Mouse (Mus musculus) CH12.LX (cell line): Measurements from ENCODE around the gene Sgpl1. TPM values are rescaled to one million over a fixed set of nuclear protein-coding genes. Genes with fewer than 3 reads are reported as not detected.

Source experiments
- DNase-seq: peaks from one replicate; pipeline ENCODE4 v3.0.0-alpha.2; 2013; ENCODE audit errors: extremely low read depth
- H3K27ac ChIP-seq: 2 replicates; pipeline ENCODE4 v1.5.1; 2012; ENCODE audit warnings: low read depth, mild to moderate bottlenecking, control low read depth, moderate library complexity; ENCODE audit not compliant: insufficient read depth
- H3K27me3 ChIP-seq: replicated peaks from 2 replicates; pipeline ENCODE3; 2012; ENCODE audit warnings: inconsistent platforms
- H3K36me3 ChIP-seq, 2 experiments: replicated peaks in 1 of 2; 2 replicates each; pipeline versions ENCODE3 to v1.6.1; 2012; ENCODE audit warnings: inconsistent platforms in 1 of 2, low read length in 1 of 2, mild to moderate bottlenecking in 1 of 2, mixed read lengths in 1 of 2, moderate library complexity in 1 of 2; ENCODE audit not compliant: control insufficient read depth in 1 of 2, insufficient read depth in 1 of 2
- H3K4me1 ChIP-seq, 2 experiments: 2 replicates each; pipeline ENCODE4 v1.6.1; 2012; ENCODE audit warnings: inconsistent platforms in 1 of 2, moderate library complexity in 1 of 2; ENCODE audit not compliant: insufficient read depth in 2 of 2, control insufficient read depth in 1 of 2
- H3K4me2 ChIP-seq: 2 replicates; pipeline ENCODE4 v1.6.1; 2012; ENCODE audit warnings: low read depth, mild to moderate bottlenecking, control low read depth; ENCODE audit not compliant: poor library complexity, insufficient read depth, severe bottlenecking
- H3K4me3 ChIP-seq, 3 experiments: fragments of 150-350 bp in 1 of 3; sonication (generic) in 1 of 3; replicated peaks in 1 of 3; 2 replicates each; pipeline versions ENCODE3 to v1.5.1; 2011 to 2012; ENCODE audit warnings: low read depth in 2 of 3, low read length in 2 of 3, mild to moderate bottlenecking in 2 of 3, moderate library complexity in 2 of 3, control low read depth in 1 of 3, improper control_type of control experiment in 1 of 3, inconsistent platforms in 1 of 3, mixed read lengths in 1 of 3; ENCODE audit not compliant: poor library complexity in 1 of 3
- H3K79me2 ChIP-seq: replicated peaks from 2 replicates; pipeline ENCODE4 v1.6.1; 2012; ENCODE audit warnings: mild to moderate bottlenecking, moderate library complexity; ENCODE audit not compliant: control insufficient read depth, poor library complexity, insufficient read depth, severe bottlenecking; ENCODE audit errors: extremely low read depth
- H3K9ac ChIP-seq: 2 replicates; pipeline ENCODE4 v1.6.1; 2012; ENCODE audit warnings: low read depth, mild to moderate bottlenecking, control low read depth, moderate library complexity; ENCODE audit not compliant: insufficient read depth
- H3K9me3 ChIP-seq: replicated peaks from 2 replicates; pipeline ENCODE3; 2012; ENCODE audit warnings: low read length, inconsistent platforms, mixed read lengths
- BHLHE40 ChIP-seq: IDR thresholded peaks from 2 replicates; pipeline ENCODE4 v1.6.1; 2011; ENCODE audit warnings: mild to moderate bottlenecking, low read depth, low read length, improper control_type of control experiment
- CTCF ChIP-seq, 2 experiments: IDR thresholded peaks in 1 of 2; conservative IDR thresholded peaks in 1 of 2; 2 replicates each; pipeline ENCODE4 v1.5.1; 2011 to 2012; ENCODE audit warnings: low read depth in 2 of 2, low read length in 2 of 2, improper control_type of control experiment in 1 of 2, inconsistent platforms in 1 of 2, mild to moderate bottlenecking in 1 of 2, moderate library complexity in 1 of 2
- ELF1 ChIP-seq: IDR thresholded peaks from 2 replicates; pipeline ENCODE4 v1.6.1; 2014; ENCODE audit warnings: low read depth, mild to moderate bottlenecking, inconsistent platforms, low read length, improper control_type of control experiment
- ETS1 ChIP-seq: conservative IDR thresholded peaks from 2 replicates; pipeline ENCODE4 v1.6.1; 2012; ENCODE audit warnings: low read depth, mild to moderate bottlenecking, inconsistent platforms, low read length, improper control_type of control experiment, moderate library complexity
- HCFC1 ChIP-seq: IDR thresholded peaks from 2 replicates; pipeline ENCODE4 v1.6.1; 2012; ENCODE audit warnings: low read depth, mild to moderate bottlenecking, inconsistent platforms, low read length, improper control_type of control experiment
- KAT2A ChIP-seq: IDR thresholded peaks from 2 replicates; pipeline ENCODE4 v1.6.1; 2012; ENCODE audit warnings: low read length, improper control_type of control experiment, inconsistent platforms; ENCODE audit not compliant: insufficient replicate concordance
- MEF2A ChIP-seq: IDR thresholded peaks from 2 replicates; pipeline ENCODE4 v1.6.1; 2014; ENCODE audit warnings: low read depth, mild to moderate bottlenecking, inconsistent platforms, low read length, improper control_type of control experiment, borderline replicate concordance
- MXI1 ChIP-seq: IDR thresholded peaks from 2 replicates; pipeline ENCODE4 v1.6.1; 2011; ENCODE audit warnings: mild to moderate bottlenecking, low read depth, low read length, improper control_type of control experiment
- MYC ChIP-seq: IDR thresholded peaks from 2 replicates; pipeline ENCODE4 v1.6.1; 2011; ENCODE audit warnings: low read depth, mild to moderate bottlenecking, improper control_type of control experiment, low read length
- PAX5 ChIP-seq: IDR thresholded peaks from 2 replicates; pipeline ENCODE4 v1.6.1; 2012; ENCODE audit warnings: low read length, inconsistent platforms, mixed read lengths
- POLR2A ChIP-seq: IDR thresholded peaks from 2 replicates; pipeline ENCODE4 v1.6.1; 2011; ENCODE audit warnings: low read depth, mild to moderate bottlenecking, improper control_type of control experiment, low read length
- RAD21 ChIP-seq: IDR thresholded peaks from 2 replicates; pipeline ENCODE4 v1.6.1; 2011; ENCODE audit warnings: low read depth, mild to moderate bottlenecking, low read length, improper control_type of control experiment, moderate library complexity
- TBP ChIP-seq: conservative IDR thresholded peaks from 2 replicates; pipeline ENCODE4 v1.6.1; 2011; ENCODE audit warnings: low read depth, low read length, improper control_type of control experiment
- TCF12 ChIP-seq: IDR thresholded peaks from 2 replicates; pipeline ENCODE4 v1.6.1; 2014; ENCODE audit warnings: low read depth, mild to moderate bottlenecking, inconsistent platforms, low read length, improper control_type of control experiment
- UBTF ChIP-seq: IDR thresholded peaks from 2 replicates; pipeline ENCODE4 v1.6.1; 2012; ENCODE audit warnings: low read depth, mild to moderate bottlenecking, inconsistent platforms, low read length, improper control_type of control experiment, moderate library complexity
- USF2 ChIP-seq: conservative IDR thresholded peaks from 2 replicates; pipeline ENCODE4 v1.6.1; 2011; ENCODE audit warnings: low read depth, low read length, improper control_type of control experiment
- ZKSCAN1 ChIP-seq: IDR thresholded peaks from 2 replicates; pipeline ENCODE4 v1.6.1; 2012; ENCODE audit warnings: low read depth, inconsistent platforms, low read length, improper control_type of control experiment, borderline replicate concordance
- ZNF384 ChIP-seq: IDR thresholded peaks from 2 replicates; pipeline ENCODE4 v1.6.1; 2012; ENCODE audit warnings: low read depth, low read length, improper control_type of control experiment, inconsistent platforms
- dilution Hi-C: fragments of 300-500 bp; cut with MboI; formaldehyde crosslinking; loops from 2 replicates; pipeline ENCODE4 v1.14.3; 2020; ENCODE audit warnings: low sequenced_read_pairs; ENCODE audit not compliant: extremely low pct_unique_long_range_greater_than_20kb, extremely low pct_ligation_motif_present
- in situ Hi-C: fragments of 300-500 bp; cut with MboI; formaldehyde crosslinking; loops from 3 replicates; pipeline ENCODE4 v1.14.3; 2019; ENCODE audit warnings: low sequenced_read_pairs, low pct_ligation_motif_present, low pct_unique_long_range_greater_than_20kb, mixed read lengths
- polyA plus RNA-seq: library from polyadenylated mRNA; unstranded; fragments of >175 nt; gene quantifications from 2 replicates; pipeline ENCODE4 v1.2.1, GENCODE M21; 2012; ENCODE audit warnings: low read depth; ENCODE audit not compliant: insufficient read length
- total RNA-seq, 2 experiments: library from RNA; depleted of rRNA; stranded (reverse); fragments of 300-350 nt in 1 of 2; fragments of >200 nt in 1 of 2; gene quantifications; 2 replicates each; pipeline ENCODE4 v1.2.3; 2012 to 2014

Gene Sgpl1
- total and polyA plus RNA-seq, 3 experiments: 48.3 to 55.4 (median 52.1) TPM

GRCm38 (mm10) chr10:61124462-61124861 is 23.0 kb downstream of the Sgpl1 start:
- H3K27me3 ChIP-seq: no peaks in the 10 kb centered on the region
- no peak for DNase-seq
- peaks cover 3 to 26% of the 10 kb centered on the region in 2 experiments; a peak in 3 of 4 replicates for H3K4me1 ChIP-seq
- TF ChIP-seq HCFC1 (no peak), TBP (no peak), ZKSCAN1 (no peak), ETS1 (no peak), BHLHE40 (no peak), PAX5 (no peak), MXI1 (no peak), KAT2A (no peak)
- no peak overlapping the region for H3K4me2 ChIP-seq
- H3K4me3 ChIP-seq: no peak overlapping the region
- in situ Hi-C loops: no loop called here
- H3K9me3 ChIP-seq: no peaks in the 10 kb centered on the region
- dilution Hi-C loops: no loop called here
- H3K79me2 ChIP-seq: 0 out of 2 replicates have a peak, but pooled peaks cover 3% of the 10 kb centered on the region
- no peak overlapping the region for H3K9ac ChIP-seq
- H3K27ac ChIP-seq: no peak overlapping the region
- peaks cover 9 to 64% of the 10 kb centered on the region in 2 experiments for H3K36me3 ChIP-seq

GRCm38 (mm10) chr10:61123276-61123913 is 24.1 kb downstream of the Sgpl1 start:
- in situ Hi-C loops: no loop called here
- Histone ChIP-seq H3K9ac (no peak overlapping the region), H3K4me2 (no peak overlapping the region), H3K27ac (no peak overlapping the region)
- DNase-seq: no peak
- TF ChIP-seq MEF2A (no peak), POLR2A (no peak), ZNF384 (no peak), RAD21 (no peak), ELF1 (no peak), MYC (no peak), USF2 (no peak), CTCF (conservative IDR thresholded peaks at IDR 0.05 in 1 of 2, IDR thresholded peaks at IDR 0.05 in 1 of 2; ENCODE audit: low read depth in 2 of 2, low read length in 2 of 2) (no peak), TCF12 (no peak), UBTF (no peak), MXI1 (no peak)
- TF ChIP-seq, all 38 proteins: peak for 0
- H3K4me3 ChIP-seq: no peak overlapping the region
- dilution Hi-C loops: no loop called here
- peaks cover 3 to 26% of the 10 kb centered on the region in 2 experiments; a peak in 3 of 4 replicates for H3K4me1 ChIP-seq
- H3K27me3 ChIP-seq: no peaks in the 10 kb centered on the region
- H3K36me3 ChIP-seq: peaks cover 12 to 65% of the 10 kb centered on the region in 2 experiments
- H3K9me3 ChIP-seq: no peaks in the 10 kb centered on the region
- H3K79me2 ChIP-seq: 0 out of 2 replicates have a peak, but pooled peaks cover 3% of the 10 kb centered on the region
